Mouse (Mus musculus) cerebellum, postnatal 14 days (tissue): ENCODE data around the gene Amfr.

ENCODE experiments used
- DNase-seq, 2 experiments: peaks; one replicate each; pipeline ENCODE4 v3.0.0; 2021; ENCODE audit warnings: mixed read lengths in 2 of 2

Gene Amfr

GRCm38 (mm10) chr8:94012013-94012951 is at the start of gene Amfr:
Gene Amfr (minus strand): TSS chr8:94012842.
- peak; percentile 80 to 82 for DNase-seq

DNA sequence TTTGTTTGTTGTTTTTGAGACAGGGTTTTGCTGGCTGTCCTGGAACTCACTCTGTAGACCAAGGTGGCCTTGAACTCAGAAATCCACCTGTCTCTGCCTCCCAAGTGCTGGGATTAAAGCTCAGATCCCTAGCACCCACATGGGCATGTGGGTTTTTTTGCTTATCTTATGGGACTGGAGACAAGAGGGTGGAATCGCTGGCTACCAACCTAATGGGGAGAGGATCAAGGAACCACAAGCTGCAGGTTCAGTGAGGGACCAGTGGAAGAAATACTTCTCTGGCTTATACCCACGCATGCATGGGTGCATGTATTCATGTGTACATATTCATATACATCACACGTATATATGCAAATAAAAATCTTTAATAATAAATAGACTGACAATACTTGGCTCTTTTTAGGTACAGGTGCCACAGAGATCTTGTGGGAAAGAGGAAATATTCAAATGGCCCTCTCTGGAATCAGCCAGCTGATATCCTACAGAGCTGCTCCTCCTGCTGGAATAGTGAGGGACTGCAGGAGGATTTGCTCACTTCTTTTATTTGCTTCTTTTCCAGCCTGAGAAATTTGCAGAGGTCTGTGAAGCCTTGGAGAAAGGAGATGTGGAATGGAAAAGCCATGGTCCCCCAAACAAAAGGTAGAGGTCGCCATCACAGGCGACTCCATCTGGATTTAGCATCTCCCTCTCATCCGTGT is 44.7 kb upstream of the Amfr start:
- DNase-seq, result peak; percentile 74 to 84

- DNase-seq, result no peak
These were observed 40.1 kb upstream of the Amfr start for GRCm38 (mm10) chr8:94052696-94053095.

- DNase-seq, result peak; percentile 17 to 25
These were observed 35.2 kb upstream of the Amfr start for GRCm38 (mm10) chr8:94047845-94048244.

DNA sequence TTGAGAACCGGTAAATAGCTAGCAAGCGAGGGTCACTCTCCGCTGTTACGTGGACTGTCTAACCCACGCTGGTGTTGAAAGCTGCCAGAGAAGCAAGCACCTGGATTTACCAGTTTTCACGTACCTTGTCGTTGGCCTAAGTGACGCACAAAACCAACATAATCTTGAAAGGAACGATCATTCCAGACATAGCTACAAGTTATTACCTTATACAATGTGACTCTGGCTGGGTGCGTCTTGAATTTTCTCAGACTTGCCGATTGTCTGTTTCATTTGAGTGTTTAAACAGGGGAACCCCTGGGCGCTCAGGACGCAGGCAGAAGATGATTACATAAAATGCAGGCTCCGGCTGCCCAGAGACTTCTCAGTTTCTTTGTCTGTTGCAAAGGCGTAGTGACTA is 25.2 kb upstream of the Amfr start:
- DNase-seq, result peak; percentile 25 to 26

- peak; percentile 97 for DNase-seq
These were observed 24.4 kb upstream of the Amfr start, which contains the start of the genes Nudt21 and Ogfod1 for GRCm38 (mm10) chr8:94036944-94037524. Gene Nudt21 (minus strand): TSS chr8:94037031. Gene Ogfod1 (plus strand): TSS chr8:94037198.

DNA sequence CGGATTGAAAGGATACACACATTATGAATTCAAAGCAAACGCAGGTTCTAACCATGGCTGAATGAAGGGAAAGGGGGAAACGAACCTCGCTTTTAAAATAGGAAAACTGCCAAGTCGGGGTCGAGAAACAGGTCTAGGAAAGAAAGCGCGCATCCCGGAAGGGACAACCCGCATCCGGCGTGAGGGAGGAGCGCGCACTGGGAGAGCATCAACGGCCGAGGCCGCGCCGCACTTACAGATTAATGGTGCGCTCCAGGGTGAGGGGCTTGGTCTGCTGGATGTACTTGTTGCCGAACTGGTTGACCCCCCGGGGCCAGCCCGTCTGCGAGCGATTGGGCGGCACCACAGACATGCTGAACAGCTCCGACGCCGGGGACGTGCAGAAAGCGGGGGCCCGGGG is 23.9 kb upstream of the Amfr start:
- DNase-seq, result peak; percentile 74 to 75

DNA sequence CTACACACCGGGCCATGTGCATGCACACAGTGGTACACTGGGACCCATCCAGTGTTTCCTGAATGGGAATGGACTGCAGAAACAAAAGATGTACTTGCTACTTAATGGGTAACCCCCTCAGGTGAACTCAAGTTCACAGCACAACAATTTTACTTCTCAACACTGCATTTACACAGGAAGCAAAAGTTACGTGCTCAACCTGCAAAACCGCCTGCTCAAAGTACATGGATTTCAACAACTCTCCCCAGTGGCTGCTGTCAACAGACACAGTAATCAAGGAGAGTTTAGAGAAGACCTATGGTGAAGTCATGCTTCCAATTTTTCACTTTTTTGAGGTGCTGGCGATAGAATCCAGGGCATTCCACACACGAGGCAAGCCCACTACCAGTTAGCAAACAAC is 22.6 kb upstream of the Amfr start:
- no peak for DNase-seq

DNA sequence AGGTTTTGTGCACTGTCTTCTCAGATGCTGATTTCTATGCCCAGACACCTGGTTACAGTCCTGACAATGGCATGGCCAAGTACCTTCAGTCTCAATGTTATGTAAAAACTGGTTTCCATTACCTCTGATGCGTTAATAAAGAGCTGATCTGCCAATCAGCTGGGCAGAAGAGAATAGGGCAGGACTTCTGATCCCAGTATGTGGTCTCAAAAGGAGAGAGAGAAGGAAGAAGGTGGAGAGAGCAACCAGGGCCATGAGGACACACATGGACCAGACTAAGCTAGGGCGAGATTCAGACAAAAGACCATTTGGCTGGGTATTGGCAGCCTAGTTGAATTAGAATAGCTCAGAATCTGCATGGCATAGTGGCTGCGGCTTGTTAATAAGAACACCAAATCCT is 21.0 kb upstream of the Amfr start:
- DNase-seq, result no peak

GRCm38 (mm10) chr8:94029701-94030100 is 17.1 kb upstream of the Amfr start:
- DNase-seq, result no peak

GRCm38 (mm10) chr8:94023916-94024315 is 11.3 kb upstream of the Amfr start:
- no peak for DNase-seq

DNA sequence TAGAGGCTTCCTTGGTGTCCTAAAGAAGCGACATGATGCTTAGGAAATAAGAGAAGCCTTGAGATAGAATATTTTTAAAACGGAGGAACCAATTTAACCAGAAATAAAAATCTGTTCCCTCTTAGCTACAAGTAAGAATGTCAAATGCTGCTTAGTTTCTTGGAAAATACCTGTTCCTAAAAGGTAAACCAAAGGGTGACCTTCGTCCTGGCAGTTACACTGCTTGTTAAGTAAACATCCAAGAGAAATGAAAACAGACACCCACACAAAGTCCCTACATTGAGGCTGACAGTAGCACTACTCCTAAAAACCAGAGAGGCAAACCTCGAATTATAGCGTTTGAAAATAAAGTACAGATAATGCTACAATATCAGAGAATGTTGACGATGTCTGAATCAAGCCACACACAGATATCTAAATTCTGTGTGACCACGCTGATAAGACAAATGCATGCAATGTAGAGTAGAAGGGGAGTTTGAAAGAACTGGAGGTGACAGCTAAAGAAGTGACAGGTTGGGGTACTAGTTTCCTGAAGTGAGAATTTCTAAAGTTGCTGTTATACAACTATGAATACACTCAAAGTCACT is 477 bp upstream of the Amfr start:
- no peak for DNase-seq

GRCm38 (mm10) chr8:94011076-94012012 is 1.3 kb downstream of the Amfr start:
- DNase-seq, result no peak

DNA sequence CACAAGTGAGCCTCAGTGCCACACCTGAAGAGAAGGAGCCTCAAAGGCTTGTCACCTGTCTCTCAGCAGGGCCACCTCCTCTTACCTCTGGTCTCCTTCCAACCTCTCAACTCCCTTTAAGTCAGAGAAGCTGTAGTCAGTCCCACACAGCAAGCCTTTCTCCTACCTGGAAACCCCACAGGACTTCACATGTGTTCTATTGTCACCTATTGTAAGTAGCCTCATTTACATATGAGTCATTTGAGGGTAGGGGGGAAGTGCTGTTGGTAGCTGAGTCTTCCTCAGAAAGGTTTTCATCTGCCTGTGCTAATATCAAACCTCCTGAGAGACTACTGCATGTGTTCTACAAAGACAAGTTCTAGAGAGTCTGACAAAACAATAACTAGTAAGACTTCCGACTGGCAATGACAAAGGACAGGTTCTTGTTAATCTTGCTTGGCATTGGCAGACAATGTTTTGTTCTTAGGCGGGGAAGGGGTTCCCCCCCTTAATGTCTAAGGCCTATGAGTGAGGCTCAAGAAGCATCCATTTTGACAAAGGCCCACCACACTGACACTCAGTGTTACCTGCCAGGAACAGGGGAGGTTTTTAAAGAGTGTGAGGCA is 2.4 kb downstream of the Amfr start:
- DNase-seq, result no peak

DNA sequence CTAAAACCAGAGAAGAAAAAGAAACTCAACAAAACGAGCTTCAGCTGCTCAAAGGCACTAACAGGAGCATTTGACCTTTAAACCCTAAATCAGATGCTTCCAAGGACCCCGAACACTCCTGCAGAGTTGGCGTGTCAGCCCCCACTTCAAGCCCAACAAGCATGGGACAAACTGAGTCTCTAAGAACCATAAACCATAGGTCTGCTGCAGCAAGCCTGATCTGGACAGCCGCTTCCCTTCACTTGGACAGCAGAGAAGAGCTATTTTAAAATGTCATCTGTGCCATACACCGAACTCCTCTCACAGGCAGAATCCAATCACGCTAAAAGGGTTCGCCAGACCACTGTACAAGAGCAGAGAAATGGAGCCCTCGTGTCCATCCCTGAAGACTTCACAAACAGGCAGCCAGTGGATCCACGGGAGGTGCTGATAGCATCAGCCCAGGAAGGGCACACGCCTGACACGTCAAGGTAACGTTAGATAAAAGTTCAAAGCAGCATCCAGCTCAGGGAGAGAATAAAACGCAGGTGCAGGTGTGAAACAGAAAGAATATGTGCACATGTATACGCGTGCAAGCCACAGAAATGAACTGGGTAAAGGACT is 3.3 kb downstream of the Amfr start:
- DNase-seq, result no peak

DNA sequence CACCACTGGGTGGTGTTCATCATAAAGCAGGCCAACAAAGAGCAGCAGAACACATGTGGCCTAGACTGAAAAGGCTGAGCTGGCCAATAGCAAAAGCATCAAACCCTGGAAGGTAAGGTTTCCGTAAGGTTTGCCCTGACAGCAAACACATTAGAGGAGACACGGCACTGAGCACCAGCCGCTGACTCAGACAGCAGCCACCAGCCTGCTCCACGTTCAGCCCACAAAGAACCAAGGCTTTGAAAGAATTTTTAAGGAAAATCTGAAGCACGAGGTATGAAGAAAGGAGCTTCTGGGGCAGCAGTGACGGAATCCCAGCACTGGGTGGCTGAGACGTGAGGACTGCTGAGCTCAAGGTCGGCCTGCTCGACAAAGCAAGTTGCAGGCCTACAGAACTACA is 8.5 kb downstream of the Amfr start:
- no peak for DNase-seq

DNA sequence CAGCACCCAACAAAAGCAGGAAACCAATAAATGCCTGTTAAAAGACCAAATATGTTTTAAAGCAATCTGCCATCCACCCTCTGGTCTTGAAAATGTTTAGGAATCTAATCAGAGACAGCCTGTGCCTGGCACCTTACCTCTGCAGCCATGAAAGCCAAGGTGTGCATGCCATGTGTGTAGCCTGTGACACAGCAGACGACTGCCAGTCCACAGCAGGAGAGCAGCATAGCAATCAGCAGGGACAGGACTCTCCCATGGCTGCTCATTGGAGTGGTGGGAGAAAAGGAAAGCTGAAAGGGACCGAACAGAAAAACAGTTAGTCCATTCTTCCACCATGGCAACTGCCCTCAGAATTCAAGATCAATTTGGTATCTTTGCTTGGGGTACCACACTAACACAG is 13.7 kb downstream of the Amfr start:
- DNase-seq, result peak; percentile 28 to 51

DNA sequence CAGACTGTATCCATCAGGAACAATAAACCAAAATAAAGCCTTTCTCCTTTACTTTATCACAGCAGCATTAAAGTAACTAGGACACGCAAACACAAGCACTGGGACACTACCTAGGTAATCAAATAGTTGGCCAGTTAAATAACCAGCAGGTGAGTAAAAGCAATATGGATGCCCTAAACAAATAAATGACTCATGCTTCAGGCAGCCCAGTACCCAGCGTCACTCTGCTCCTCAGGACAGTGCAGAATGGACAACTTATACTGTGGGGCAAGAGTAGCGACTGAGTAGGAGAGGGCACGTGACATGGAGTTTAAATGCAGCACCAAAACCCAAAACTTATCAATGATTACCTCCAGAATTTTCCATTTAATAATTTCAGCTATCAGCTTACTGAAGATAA is 22.9 kb downstream of the Amfr start:
- no peak for DNase-seq

DNA sequence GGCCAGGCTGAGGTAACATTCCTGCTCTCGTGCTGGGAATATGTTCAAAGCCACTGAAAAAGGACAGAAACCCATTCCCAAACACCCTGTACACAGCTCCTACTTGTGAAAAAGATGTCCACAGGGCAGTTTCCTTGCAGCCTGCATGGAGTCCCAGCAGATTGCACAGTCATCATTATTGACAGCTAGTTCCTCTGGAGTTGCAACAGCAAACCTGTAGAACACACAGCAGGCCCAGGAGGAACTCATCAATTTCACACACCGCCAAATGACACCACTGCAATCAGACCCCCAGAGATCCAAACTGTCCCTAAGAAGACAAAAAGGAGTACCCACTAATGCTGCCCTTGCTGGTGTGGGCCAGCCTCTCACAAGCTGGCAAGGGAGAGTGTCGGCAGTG is 27.9 kb downstream of the Amfr start:
- no peak for DNase-seq

GRCm38 (mm10) chr8:93983827-93984226 is 28.8 kb downstream of the Amfr start:
- peak; percentile 56 to 58 for DNase-seq

GRCm38 (mm10) chr8:93981679-93982215 is 30.9 kb downstream of the Amfr start:
- DNase-seq, result no peak
